Mouse (Mus musculus) ovary, postnatal 14 days (tissue): Measurements from ENCODE around the gene Cytl1.
A peak's percentile ranks its signal among the peaks of the same experiment; 100 is the strongest.

Experiments
- DNase-seq: peaks from one replicate; pipeline ENCODE4 v3.0.0; 2022; ENCODE audit warnings: low spot score

The Cytl1 gene

GRCm38 (mm10) chr5:37769031-37769430 is 33.7 kb downstream of the Cytl1 start:
- DNase-seq: peak; percentile 32

GRCm38 (mm10) chr5:37770870-37771269 is 35.6 kb downstream of the Cytl1 start:
- DNase-seq: no peak

GRCm38 (mm10) chr5:37774011-37774410 is 38.7 kb downstream of the Cytl1 start:
- no peak for DNase-seq

- no peak for DNase-seq
These were observed 40.4 kb downstream of the Cytl1 start for GRCm38 (mm10) chr5:37775681-37776080.

GRCm38 (mm10) chr5:37783306-37783705 is 48.0 kb downstream of the Cytl1 start:
- DNase-seq: no peak

- no peak for DNase-seq
These were observed 49.6 kb downstream of the Cytl1 start for GRCm38 (mm10) chr5:37784847-37785391.
